Mouse (Mus musculus): ENCODE measurements at regions not wholly inside any gene's neighbourhood (a gene's known extent, or its start where the extent isn't known, plus 50 kb on each side); places are given as distances from the start of the nearest gene placed in this dataset.

DNA sequence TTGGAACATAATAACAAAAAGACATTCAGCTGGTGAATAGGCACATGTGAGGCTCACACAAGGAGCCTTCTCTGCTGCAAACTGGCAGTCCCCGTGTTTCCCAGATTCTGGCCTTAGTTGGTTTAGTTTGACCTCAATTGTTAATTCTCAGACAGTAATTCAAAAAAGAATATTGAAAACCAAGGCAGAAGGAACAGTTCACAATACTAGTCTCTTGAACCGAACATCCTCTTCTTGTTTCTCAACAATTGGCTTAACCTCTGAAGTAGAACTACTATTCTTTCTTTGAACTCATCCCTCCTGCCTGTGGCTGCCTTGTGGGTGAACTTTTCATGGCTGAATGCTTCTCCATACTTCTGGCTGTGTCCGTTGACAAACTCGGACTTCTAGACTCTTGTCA, 110.4 kb upstream of the Neil3 start:
- no peak for DNase-seq (ENCODE audit: low spot score)

DNA sequence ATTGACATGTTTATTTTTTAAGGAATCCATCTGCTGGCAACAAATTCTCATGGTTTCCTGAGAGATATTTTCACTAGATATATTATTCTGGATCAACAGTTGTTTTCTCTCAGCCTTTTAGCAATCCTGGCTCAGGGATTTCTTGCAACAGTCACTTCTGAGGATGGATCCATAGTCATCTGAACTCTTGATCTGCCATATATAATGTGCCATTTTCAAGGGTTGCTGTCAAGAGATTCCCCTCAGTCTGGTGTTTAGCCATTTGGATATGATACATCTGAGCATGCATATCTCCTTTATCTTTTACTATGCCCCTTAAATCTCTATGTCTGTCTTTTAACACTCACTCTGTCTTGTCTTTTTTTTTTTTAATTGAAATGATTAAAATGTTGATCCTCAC, 130.3 kb upstream of the Neil3 start:
- no peak for DNase-seq (ENCODE audit: low spot score)

DNA sequence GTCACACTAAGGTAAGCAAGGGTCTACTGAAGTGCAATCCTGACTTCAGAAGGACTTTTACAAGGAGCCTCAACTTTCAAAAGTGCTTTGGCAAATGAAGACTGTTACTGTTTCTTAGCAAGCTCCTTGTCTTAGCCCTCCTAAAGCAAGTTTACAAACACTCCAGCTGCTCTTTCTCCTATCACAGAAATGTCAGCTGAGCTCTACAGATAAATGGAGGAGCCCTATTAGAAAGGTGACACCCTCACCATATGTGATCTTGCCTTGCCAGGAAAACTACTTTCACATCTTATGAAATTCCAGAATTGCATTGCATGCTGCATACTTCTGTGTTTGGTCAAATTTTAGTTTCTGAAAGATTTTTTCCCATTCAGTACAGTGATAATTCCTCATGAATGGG, 136.6 kb upstream of the Neil3 start:
- DNase-seq (ENCODE audit: low spot score), result no peak

DNA sequence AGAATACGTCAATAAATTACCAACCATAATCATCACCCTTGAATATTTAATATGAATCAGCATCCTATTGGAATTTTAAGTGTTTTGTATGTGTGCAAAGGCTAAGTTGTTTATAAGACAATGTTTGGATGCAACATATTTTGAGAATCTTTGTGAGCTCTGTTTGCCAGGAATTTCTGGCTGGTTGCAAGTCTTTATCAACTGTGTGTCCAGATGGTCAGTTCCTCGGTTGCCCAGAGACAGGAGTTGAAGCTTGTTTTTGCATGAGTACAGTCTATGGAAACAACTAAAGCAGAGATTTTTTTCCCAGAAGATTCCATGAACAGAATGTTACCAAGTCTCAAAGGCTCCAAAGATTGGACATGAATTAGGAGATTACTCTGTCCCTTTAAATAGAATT, 142.0 kb upstream of the Neil3 start:
- no peak for DNase-seq (ENCODE audit: low spot score)

DNA sequence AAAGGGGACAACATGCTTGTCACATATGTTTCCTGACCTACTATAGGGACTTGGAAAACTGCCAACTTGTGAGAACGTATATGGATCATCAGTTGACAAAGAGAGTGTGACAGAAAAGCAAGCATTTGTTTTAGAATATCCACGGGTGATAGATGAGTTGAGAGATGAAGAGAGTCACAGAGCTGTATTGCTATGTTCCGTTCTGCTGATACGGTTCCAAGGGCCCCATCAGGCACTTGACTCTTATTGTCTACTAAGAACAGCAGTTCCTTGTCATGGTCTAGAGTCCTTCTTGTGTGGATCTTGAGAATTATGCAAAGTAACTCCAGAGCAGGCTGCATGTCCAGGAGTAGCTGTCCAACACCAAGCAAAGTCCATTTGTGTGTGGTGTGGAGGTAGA, 143.0 kb upstream of the Neil3 start:
- no peak for DNase-seq (ENCODE audit: low spot score)

DNA sequence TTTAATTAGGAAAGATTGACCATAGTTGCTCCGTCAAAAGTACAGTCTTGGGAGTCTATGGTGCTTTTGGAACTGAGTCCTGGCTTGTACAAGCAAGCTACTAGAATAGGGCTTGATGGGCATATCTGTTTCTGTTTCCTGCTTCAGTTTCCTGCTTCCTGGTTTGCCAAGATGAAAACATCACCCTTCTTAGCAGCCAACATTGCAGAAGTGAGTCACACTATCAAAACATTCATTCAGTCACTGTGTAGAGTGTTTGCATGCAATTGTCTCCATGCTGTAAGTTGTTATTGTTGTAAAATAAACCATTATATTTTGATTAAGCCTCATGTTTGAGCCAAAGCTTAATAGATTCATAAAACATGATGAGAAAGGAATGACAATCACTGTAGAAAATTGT, 149.3 kb upstream of the Neil3 start:
- no peak for DNase-seq (ENCODE audit: low spot score)

DNA sequence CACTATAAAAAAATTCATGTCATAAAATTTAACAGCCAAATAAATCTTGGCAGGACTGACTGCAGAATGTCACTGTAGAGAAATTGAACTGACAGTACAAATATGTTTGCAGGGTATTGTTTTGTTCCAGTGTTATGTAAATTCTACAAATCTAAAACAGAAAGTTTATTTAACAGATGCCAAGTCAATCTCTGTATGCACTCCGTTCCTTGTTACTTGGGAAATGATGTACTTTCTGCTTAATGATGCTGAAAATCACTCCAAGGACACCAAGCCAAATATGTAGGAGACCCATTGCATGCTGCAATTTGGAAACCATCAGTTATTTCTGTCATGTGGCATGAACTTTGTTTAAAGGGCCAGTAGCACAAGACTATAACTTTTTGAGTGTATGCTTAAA, 182.3 kb upstream of the Neil3 start:
- DNase-seq (ENCODE audit: low spot score), result no peak

DNA sequence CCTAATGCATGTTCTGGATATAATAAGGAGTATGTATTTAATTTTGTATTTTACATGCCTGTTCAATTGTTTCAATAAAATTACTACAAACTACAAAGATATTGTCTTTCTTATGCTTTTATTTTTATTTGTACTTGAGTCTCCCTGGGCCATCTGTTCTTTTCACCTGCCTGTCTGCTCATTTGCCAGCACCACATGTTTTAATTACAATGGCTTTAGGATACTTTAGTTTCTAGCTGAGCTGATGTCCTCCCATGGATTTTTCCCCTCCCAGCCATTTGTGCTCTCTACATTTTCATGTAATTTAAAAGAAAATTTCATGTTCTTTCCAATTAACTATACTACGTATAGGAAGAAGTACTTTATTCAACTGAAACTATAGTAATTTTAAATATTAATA, 188.5 kb upstream of the Neil3 start:
- no peak for DNase-seq (ENCODE audit: low spot score)

DNA sequence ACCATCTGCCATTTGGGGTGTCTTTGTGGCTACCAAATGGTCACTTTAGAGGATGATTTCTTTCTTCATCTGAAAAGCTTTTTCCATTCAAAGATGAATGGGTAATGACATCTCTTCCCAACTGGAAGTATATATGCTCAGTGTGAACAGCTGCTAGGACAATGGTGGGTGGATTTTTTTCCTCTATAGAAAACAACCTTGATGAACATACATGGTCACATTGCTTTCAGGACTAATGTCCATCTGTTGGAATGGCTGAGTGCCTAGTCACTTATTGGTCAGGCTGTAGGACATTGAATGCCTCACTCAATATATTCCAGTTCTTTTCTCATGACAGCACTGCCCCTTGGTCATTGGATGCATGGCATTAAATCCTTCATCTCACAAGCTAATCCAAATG, 209.0 kb upstream of the Neil3 start:
- DNase-seq (ENCODE audit: low spot score), result no peak

DNA sequence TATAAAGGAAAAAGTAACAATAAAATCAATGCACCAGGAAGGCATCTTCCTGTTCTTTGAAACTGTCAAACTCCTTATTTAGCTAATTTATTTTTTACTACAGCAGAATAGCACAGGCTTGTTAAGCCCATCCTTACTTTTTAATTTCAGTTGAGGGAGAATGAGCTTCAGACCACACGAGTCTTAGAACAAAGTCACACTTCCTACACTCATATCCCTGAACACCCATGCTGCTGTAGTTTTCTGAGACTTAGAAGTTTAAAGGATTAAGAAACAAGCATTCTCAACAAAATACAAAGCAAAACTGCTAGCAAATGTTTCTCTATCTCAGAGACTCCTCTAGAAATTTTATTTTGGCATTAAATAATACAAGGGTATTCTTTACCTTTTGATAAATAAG, 208.8 kb upstream of the Vegfc start:
- DNase-seq (ENCODE audit: low spot score), result no peak

DNA sequence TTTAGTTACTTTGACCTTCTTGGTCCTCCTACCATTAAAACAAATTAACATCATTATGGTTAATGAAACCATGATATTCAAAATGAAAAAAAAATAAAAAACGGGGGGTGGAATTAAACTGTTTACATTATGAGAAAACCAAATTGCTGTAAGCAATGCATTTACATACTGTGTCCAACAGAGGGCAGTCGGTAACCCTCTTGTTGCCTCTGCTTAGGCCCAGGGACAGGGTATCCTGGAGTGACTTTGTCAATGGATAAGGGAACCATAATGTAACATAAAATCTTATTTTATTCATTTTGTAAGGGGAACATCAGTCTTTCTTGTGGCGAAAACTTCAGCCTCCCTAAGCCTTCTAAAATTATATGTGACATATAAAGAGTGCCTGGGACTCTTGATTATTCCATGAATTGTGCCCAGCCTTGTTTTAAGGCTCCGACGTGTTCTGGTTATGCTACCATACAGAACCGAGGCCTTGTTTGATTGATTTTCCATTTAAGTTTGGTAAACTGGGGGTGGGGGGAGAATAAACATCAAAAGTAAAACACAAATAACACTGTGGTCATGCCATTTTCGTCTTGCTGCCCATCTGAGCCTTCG, 207.3 kb upstream of the Vegfc start:
- no peak for DNase-seq (ENCODE audit: low spot score)

DNA sequence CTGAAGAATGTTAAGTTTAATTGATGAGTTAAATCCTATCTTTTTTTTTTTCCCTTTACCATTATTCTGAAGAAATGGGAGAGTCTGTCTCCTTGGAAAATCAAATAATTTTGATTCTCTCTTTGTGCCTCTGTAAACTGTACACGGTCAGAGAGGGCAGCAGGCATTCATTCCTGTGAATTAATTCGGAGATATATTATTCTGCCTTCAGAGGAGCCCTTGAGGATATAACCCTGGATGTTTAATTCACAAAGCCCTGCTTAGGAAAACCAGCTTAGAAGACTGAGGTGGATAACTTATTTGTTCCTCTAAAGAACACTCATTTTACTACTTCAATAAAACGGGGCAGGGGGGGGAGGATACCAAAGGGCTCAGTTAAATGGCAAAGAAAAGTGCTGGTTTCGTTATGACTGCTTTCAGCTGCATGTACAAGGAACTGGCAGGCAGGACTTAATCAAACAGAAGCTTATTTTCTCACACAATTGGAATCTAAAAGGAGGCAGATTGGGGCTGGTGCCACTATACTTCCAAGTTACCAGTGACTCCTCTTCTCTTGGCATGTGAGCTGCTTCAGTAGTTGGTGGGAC, 205.3 kb upstream of the Vegfc start:
- no peak for DNase-seq (ENCODE audit: low spot score)

DNA sequence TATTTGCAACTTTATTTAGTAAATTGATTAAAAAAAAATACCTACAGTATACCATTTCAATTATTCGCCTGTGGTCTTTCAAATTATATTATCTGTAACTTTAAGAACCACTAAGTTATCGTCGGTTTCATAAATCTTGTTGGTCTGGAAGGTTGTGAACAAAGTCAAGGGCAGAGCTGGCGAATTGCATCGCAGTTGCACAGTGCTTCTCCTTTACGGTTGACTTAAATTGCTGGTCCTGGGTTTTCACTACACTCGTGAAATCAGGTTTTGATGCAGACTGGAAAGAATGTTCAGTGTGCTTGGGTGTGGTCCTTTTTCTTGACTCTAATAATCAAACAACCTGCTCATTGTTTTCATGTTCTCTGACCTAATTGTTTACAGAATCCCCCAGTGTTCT, 198.6 kb upstream of the Vegfc start:
- no peak for DNase-seq (ENCODE audit: low spot score)

DNA sequence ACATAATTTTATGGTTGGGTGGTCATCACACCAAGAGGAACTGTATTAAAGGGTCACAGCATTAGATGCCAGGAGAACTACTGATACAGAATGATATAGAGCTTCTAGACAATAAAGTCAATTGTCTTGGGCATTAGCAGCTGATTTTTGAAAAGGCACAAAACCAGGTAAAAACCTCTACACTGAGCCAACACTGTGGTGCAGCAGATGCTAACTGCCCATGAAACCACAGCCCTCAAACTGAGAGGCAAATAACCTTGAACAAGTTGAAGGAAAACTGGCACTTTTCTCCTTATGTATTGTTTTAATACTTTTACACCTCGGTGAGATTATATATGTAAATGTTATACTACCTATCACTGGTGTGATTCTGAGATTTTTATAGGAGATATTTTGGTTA, 195.9 kb upstream of the Vegfc start:
- no peak for DNase-seq (ENCODE audit: low spot score)

DNA sequence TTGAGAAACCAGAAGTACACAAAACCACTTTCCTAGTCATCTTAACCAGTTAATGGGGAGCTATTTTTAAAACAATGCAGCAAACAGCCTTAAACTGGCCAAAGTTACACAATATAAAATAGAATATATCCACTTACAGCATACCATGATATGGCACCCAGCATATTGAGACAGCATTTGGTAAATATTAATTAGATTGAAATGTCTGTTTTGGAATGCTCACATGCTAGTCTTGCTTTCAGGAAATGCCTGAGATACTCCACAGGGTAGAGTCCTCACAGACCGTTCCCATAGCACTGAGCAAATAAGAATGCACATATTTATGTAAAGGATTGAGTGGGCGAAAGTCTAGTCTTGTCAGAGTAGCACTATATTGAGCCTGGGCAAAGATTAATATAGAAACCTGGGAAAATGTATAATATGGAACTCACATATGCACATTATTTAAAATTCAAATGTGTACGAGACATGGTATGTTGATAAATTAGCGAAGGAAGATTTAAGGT, 185.1 kb upstream of the Vegfc start:
- DNase-seq (ENCODE audit: low spot score), result no peak

DNA sequence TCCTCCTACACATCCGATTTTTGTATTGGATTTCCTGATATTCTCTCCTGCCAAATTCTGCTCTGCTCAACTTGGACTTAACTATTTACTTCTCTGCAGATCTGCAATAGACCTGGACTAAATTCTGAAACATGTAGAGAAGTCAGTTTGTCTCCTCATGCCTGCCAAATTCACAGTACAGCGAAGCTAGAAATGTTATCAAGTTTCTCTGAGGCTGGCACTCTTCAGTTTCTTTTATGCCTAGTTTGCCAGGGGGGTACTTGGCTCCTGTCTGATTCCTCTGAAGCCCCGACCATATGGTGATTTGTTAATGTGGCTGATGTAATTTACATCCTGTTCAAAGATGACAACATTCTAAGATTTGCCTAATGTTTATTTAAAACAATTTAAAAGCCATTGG, 184.6 kb upstream of the Vegfc start:
- DNase-seq (ENCODE audit: low spot score), result no peak

DNA sequence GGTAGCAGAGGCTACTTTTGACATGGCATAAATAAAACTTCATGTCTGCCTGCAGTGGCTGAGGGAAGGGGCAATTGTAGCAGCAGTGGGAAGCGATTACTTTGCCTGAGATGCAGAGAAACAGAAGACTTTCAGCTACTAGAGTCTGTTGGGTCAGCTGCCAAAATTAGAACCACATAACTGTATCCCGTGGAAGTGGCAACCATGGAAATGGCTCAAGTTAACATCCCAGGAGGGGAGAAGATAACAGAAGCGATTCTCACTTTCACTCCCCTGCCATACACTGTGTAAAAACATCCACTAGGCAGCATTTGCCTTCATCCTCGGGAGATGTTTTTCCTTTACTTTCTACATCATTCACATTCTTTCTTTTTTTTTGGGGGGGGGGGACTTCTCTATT, 155.1 kb upstream of the Vegfc start:
- no peak for DNase-seq (ENCODE audit: low spot score)

DNA sequence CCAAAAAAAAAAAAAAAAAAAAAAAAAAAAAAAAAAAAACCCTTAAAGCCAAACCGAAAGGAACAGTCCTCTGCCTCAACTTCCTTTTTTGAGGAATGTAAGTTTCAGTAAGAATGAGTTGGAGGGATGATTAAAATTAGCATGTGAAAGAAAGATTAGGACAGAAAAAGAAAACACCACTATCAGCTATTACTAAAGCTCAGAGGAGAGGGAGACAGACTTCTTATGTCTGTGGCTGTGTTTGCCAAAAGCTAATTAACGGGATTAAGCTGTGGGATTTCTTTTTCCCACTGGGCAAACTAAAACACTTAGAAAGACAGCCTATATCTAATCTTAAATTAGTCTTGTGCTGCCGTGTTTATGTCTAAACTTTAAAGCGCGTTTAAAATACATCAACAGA, 146.7 kb upstream of the Vegfc start:
- DNase-seq (ENCODE audit: low spot score), result no peak

DNA sequence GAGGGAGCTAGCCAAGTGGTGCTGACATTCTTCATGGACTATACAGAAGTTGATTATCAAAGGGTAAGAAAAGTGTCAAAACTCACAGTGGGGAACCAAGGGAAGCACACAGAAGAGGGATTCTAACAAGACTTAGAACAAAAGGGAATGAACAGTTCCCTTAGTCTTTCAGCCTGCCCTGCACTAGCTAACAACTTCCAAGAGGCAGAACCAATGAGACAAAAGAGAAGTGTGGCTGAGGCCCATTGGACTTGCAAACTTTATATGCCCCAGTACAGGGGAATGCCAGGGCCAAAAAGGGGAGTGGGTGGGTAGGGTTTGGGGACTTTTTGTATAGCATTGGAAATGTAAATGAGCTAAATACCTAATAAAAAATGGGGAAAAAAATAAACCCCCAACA, 139.0 kb upstream of the Vegfc start:
- DNase-seq (ENCODE audit: low spot score), result no peak

DNA sequence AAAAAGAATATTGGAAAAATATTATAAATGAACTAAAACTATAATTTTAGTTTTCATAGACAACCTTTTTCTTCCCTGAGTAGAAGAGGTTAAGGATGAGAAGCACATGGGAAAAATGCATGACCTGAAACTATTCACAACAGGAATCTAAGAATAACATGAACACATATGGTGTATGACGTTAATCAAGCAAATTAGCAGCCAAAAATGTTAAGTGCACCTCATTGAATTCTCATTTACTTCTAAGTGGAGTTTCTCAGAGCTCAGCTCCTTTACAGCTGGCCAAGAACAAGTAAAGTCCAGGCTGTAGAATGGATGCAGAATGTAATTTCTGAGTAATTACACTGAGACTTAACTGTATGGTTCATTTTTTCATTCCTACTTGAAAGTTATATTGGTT, 137.9 kb upstream of the Vegfc start:
- DNase-seq (ENCODE audit: low spot score), result no peak

DNA sequence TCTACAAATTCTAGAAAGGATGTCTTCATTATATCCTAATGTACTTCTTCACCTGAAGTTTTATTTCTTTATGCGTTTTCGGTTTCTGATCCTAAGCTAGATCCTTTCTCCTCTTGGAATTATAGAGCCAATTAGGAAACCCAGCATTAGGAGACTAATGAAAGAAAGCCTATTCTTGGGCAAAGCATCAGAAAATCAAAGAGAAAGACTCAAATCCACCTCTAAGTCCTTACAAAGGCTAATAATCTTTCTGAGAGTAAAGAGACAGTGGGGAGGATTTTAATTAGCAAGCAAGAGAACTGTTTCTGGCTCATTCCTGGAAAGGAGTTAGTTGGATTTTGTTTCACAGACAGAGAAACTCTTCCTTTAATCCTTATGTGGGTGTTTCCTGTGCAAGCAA, 136.3 kb upstream of the Vegfc start:
- DNase-seq (ENCODE audit: low spot score), result no peak

DNA sequence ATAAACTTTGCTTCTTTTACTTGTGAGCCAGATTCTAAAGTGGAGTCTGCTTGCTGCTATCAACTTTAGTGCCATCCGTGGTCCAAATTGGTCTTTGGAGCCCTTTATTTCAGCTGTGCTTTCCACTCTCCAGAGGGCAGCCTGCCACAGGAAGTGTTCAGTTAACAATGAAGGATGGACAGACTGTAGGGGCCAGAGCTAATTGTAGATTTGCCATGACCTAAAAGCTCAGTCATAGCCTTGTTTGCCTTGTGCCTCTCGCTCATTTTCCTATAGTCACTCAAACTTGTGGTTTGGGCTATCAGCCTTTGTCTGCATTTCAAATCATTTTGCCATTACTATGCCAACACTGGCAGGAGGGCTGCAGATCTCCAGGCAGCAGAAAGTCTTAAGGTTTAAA, 131.8 kb upstream of the Vegfc start:
- DNase-seq (ENCODE audit: low spot score), result no peak

DNA sequence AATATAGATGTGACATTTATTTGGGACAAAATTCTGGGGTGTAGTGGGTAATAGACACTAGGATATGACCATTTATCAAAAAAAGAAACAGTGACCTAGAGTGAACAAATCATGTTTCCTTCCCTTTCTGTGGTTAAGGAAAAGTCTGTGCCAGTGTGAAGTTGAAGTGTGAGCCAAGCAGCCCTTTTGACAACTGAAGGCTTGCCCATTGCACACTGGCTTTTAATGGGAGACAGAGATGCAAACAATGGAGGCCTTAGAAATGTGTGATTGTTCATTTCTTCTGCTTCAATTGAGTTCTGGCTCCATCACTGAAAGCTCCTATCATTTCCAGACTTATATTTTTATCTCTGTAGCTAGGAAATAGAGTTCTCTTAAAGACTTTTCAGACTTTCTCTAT, 130.0 kb upstream of the Vegfc start:
- DNase-seq (ENCODE audit: low spot score), result no peak

DNA sequence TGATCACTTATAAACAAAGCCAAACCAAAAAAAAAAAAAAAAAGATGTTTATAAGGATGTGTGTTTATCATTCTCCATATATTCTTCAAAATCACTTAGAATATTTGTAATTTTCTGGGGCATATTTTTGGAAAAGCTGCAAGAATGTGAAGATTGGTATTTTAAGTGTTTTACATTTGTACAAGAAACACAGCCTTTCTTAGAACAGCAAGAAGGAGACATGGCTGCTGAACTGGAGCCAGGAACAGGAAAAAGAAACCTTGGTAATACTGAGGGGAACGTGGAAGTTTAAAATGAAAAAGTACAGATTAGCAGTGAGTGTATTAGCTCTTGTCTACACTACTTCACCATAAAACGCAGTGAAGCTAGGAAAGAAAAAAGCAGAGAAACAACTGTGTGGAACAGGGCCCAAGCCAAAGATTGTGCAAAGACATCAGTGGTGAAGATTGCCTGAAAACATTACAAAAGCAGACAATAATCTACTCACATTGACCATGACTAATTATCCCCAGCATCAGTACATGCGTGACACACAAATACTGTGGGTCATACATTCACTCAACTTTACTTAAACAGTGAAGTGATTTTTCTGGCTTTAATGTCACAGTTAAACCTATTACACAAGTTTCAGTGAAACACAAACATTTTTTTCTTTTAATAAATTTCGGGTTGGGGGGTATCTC, 122.8 kb upstream of the Vegfc start:
- DNase-seq (ENCODE audit: low spot score), result no peak

Data from MN1 (cell line).